Mouse (Mus musculus): ENCODE results near the gene Nanos2. TPM values are rescaled to one million over a fixed set of nuclear protein-coding genes. Genes with fewer than 3 reads are reported as not detected.

The Nanos2 gene
- total RNA-seq, 2 experiments from 2014 or later, result not detected

- no peak for DNase-seq (ENCODE audit: low spot score in 2 of 2)
These were observed 28.8 kb downstream of the Nanos2 start for GRCm38 (mm10) chr7:19016042-19016441.

- DNase-seq (ENCODE audit: low spot score in 2 of 2), result no peak
These were observed 30.7 kb downstream of the Nanos2 start for GRCm38 (mm10) chr7:19017909-19018308.

- DNase-seq (ENCODE audit: low spot score in 2 of 2), result no peak
These were observed 33.8 kb downstream of the Nanos2 start for GRCm38 (mm10) chr7:19021048-19021447.

GRCm38 (mm10) chr7:19022189-19022958, 35.2 kb downstream of the Nanos2 start:
- DNase-seq (ENCODE audit: low spot score in 2 of 2), result no peak

GRCm38 (mm10) chr7:19023357-19023814, 36.2 kb downstream of the Nanos2 start, which contains the start of gene Foxa3:
Gene Foxa3 (minus strand): TSS chr7:19023538.
- DNase-seq (ENCODE audit: low spot score in 2 of 2), result peak; percentile 37

GRCm38 (mm10) chr7:19024096-19024506, 36.9 kb downstream of the Nanos2 start, which contains the start of gene Sympk:
Gene Sympk (plus strand): TSS chr7:19024377.
- peak; percentile 92 to 94 for DNase-seq (ENCODE audit: low spot score in 2 of 2)

GRCm38 (mm10) chr7:19024581-19025255, 37.5 kb downstream of the Nanos2 start:
- peak in 1 of 2 experiments; percentile 54 for DNase-seq (ENCODE audit: low spot score in 2 of 2)

GRCm38 (mm10) chr7:19028067-19028466, 40.9 kb downstream of the Nanos2 start:
- DNase-seq (ENCODE audit: low spot score in 2 of 2), result no peak

- no peak for DNase-seq (ENCODE audit: low spot score in 2 of 2)
These were observed 42.0 kb downstream of the Nanos2 start for GRCm38 (mm10) chr7:19029084-19029653.

GRCm38 (mm10) chr7:19031641-19032040, 44.4 kb downstream of the Nanos2 start:
- DNase-seq (ENCODE audit: low spot score in 2 of 2), result no peak

Other genes with a start within 250 kb of the Nanos2 start
- not detected for gene Psg19, start 188.9 kb upstream of the Nanos2 start, total RNA-seq (2021)
- gene Psg17, start 165.8 kb upstream of the Nanos2 start, total RNA-seq (2021), result not detected
- 1 to 10 TPM; 4.3 to 4.6 TPM for gene Mill2, start 147.4 kb upstream of the Nanos2 start, total RNA-seq (2021)
- gene Pglyrp1, start 116.1 kb upstream of the Nanos2 start, total RNA-seq (2021), result 1 to 10 TPM; 2.6 TPM
- gene Ccdc61, start 77.0 kb upstream of the Nanos2 start, total RNA-seq (2021), result 10 to 100 TPM; 12.5 to 15.7 TPM
- 1 to 10 TPM; 4.0 to 4.2 TPM for gene Nova2, start 61.5 kb upstream of the Nanos2 start, total RNA-seq (2021)
- 1 to 10 TPM; 3.2 to 3.7 TPM for gene Mypop, start 3.8 kb downstream of the Nanos2 start, total RNA-seq (2021)
- 10 to 100 TPM; 36.6 to 38.1 TPM for gene Irf2bp1, start 16.6 kb downstream of the Nanos2 start, total RNA-seq (2021)
- gene Foxa3, start 36.1 kb downstream of the Nanos2 start, total RNA-seq (2021), result under 1 TPM in 1 of 2 experiments, not detected in 1; 0.13 TPM
- gene Sympk, start 37.0 kb downstream of the Nanos2 start, total RNA-seq (2021), result 10 to 100 TPM; 61.4 to 63.8 TPM
- gene Rsph6a, start 67.3 kb downstream of the Nanos2 start, total RNA-seq (2021), result not detected
- gene Dmwd, start 88.8 kb downstream of the Nanos2 start, total RNA-seq (2021), result 10 to 100 TPM; 52.4 to 55.4 TPM
- 100 to 1,000 TPM; 287 to 292 TPM for gene Dmpk, start 96.4 kb downstream of the Nanos2 start, total RNA-seq (2021)
- 10 to 100 TPM; 13.5 to 14.7 TPM for gene Six5, start 107.2 kb downstream of the Nanos2 start, total RNA-seq (2021)
- gene Gm4969, start 131.0 kb downstream of the Nanos2 start, total RNA-seq (2021), result under 1 TPM; 0.34 to 0.62 TPM
- 1 to 10 TPM; 8.0 to 8.4 TPM for gene Fbxo46, start 132.5 kb downstream of the Nanos2 start, total RNA-seq (2021)
- 1 to 10 TPM; 7.7 to 8.8 TPM for gene Qpctl, start 161.9 kb downstream of the Nanos2 start, total RNA-seq (2021)
- gene Snrpd2, start 162.3 kb downstream of the Nanos2 start, total RNA-seq (2021), result 100 to 1,000 TPM in 1 of 2 experiments, 10 to 100 TPM in 1; 85.4 to 103 TPM
- under 1 TPM; 0.13 to 0.15 TPM for gene Gipr, start 178.7 kb downstream of the Nanos2 start, total RNA-seq (2021)
- 10 to 100 TPM; 17.0 to 18.1 TPM for gene Eml2, start 189.0 kb downstream of the Nanos2 start, total RNA-seq (2021)
- 1 to 10 TPM; 2.2 to 2.7 TPM for gene Gpr4, start 225.1 kb downstream of the Nanos2 start, total RNA-seq (2021)
- 10 to 100 TPM; 30.7 to 31.3 TPM for gene Opa3, start 240.9 kb downstream of the Nanos2 start, total RNA-seq (2021)

Data from gastrocnemius, postnatal 4 days (tissue).